Mouse (Mus musculus): ENCODE data around the gene Pip5k1c.

Pip5k1c gene

DNA sequence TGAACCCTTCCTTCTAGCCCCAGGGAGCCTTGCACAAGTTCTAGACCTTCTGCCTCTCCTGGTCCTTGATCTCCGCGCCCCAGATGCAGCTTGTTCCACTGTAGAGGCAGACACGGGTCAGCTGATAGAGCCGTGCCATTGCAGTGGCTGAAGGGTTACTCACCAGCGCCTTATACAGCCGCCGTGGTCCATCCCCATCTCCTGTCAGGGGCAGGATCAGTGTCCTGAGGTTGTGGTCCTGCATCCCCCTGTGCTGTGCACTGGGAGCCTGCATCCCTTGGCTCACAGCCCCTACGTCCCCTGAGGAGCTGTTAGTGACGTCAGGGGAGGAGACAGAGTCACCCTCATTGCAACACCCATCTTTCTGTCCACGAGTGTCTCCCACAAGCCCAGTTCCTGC, 10.5 kb downstream of the Pip5k1c start:
- DNase-seq: no peak

DNA sequence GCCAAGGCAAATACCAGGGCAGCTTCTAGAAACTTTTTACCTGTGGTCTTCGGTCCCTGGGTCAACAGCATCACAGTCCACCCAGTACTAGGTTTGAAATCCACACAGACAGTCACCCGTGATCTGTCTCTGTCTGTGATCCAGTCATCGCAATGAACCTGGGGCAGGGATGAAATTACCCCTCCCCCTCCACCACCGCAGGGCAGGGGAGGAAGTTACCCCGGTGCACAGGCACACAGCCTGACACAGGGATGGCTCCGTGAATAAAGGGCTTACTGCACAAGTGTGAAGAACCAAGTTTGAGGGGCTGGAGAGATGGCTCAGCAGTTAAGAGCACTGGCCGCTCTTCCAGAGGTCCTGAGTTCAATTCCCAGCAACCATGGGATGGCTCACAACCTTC, 11.0 kb downstream of the Pip5k1c start:
- no peak for DNase-seq

- peak; percentile 67 for DNase-seq
These were observed 12.0 kb downstream of the Pip5k1c start for GRCm38 (mm10) chr10:81304597-81305238.

DNA sequence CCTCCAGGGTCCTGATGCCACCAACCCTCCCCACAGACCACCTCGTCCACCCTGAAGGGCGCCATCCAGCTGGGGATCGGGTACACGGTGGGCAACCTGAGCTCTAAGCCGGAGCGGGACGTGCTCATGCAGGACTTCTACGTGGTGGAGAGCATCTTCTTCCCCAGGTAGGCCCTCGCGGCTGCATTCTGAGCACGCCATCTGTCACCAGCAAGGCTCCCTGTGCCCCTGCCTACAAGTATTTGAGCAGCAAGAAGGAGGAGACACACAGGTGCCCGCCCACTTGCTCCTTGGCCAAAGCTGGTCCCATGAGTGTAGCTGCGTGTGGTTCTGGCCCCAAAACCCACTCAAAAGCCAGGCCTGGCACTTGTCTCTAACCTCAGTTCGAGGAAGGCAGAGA, 12.9 kb downstream of the Pip5k1c start:
- DNase-seq: no peak

- no peak for DNase-seq
These were observed 13.5 kb downstream of the Pip5k1c start for GRCm38 (mm10) chr10:81306173-81306668.

DNA sequence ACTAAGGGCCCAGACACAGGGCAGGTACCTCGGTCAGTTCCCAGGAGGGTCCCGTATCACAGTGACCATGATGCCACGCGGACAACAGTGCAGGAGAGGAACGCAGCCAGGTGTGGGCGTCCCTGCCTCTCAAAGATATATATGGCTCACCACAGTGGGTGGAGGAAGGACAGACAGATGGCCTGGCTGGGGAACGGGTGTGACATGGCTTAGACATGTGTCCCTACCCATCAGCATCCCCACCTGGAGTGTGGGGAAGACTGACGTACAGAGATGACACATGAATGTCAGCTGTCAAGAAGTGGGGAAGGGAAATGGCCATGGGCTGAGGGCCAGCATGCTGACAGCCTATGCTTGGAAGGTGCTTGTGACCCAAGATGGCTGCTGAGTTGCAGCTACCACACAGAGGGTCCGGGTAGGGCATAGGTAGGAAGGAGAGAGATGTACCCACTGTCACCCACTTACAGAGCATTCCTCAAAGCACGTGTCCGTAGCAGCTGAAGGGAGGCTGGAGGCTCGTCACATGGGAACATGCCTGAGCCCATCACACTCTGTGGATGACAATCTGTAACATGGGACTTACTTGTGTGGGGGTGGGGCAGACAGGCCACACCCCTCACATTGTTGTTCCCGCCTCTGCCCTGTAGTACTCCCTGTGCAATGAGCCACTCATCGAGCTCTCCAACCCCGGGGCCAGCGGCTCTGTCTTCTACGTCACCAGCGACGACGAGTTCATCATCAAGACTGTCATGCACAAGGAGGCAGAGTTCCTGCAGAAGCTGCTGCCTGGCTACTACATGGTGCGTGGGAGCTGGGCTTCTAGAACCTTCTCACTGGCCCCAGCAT, 14.3 kb downstream of the Pip5k1c start:
- DNase-seq: no peak

GRCm38 (mm10) chr10:81309571-81309970, 16.8 kb downstream of the Pip5k1c start:
- no peak for DNase-seq

GRCm38 (mm10) chr10:81313581-81313980, 20.8 kb downstream of the Pip5k1c start:
- DNase-seq: no peak

DNA sequence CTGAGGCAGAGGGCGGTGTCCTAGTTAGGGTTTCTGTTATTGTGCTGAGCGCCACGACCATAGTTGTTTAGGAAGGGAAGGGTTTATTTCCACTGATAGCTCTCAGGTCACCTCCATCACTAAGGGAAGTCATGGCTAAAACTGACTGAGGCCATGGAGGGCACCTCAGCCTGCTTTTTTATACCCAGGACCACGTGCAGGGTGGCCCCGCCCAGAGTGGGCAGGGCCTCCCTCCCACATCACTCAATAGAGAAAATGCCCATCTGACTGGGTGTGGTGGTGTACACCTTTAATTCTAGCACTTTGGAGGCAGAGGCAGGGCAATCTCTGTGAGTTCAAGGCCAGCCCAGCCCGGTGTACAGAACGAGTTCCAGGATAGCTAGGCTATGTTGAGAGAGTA, 21.4 kb downstream of the Pip5k1c start:
- DNase-seq: no peak

DNA sequence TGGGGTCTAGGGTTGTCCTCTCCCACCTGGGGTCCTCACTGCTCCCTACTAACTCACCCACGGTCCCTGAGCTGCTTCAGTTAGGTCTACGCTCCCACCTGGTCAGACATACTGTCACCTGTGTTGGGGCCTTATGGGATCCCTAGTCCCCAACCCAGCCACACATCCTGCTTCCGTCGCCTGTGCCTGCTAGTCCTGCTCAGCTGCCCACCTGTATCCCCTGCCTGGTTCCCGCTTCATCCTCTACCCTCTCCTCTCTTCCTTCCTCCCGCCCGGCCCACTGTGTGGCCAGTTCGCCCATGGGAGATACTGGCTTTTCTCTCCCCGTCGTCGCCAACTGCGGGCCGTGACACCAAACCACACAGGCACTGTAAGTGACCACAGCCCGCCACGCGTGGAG, 22.8 kb downstream of the Pip5k1c start:
- no peak for DNase-seq

DNA sequence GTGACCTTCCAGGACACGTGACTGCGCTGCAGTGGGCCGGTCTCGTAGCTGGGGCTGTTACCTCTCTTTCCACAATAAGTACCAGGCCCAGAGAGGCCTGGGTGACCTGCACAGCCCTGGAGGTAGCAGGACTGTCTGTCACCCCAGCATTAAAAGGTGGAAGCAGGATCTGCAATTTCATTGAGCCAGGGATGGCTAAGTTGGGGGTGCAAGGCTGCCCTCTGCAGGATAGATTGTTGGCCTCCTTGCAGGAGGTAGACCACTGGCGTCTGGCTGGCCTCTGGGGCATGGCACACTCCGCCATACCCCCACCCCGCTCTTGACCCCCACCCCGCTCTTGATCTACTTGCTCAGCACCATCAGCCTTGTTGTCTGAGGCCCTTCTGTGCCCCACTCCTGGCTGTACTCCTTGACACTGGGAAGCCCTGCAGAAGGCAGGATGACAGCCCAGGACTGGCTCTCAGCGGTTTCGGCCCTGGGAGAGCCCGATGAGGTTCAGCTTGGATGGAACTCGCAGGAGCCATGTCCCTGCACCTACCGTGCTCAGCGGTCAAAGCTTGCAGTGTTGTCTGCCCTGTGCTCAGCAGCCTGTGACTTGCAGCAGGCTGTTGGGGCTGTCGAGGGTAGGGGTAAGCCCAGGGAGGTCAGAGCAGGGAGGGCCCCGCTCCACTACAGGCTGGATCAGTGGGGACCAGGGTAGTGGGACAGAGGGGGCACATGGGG, 23.7 kb downstream of the Pip5k1c start:
- DNase-seq: peak; percentile 54

DNA sequence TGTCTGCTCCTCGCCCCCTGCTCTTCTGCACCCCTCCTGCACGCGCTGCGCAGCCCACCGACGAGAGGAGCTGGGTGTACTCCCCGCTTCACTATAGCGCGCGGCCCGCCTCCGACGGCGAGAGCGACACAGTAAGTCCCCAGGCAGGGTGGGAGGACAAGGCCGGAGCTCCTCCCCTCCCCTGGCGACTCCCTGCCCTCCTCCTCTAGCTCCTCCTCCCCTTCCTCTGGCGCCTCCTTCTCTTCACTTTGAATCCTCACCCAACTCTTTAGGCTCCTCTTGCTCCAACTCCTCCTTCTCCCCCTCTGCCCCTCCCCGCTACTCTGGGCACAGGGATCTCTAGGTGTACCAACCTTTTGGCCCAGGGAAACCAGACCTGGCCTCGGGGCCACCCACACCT, 24.5 kb downstream of the Pip5k1c start:
- peak; percentile 88 for DNase-seq

DNA sequence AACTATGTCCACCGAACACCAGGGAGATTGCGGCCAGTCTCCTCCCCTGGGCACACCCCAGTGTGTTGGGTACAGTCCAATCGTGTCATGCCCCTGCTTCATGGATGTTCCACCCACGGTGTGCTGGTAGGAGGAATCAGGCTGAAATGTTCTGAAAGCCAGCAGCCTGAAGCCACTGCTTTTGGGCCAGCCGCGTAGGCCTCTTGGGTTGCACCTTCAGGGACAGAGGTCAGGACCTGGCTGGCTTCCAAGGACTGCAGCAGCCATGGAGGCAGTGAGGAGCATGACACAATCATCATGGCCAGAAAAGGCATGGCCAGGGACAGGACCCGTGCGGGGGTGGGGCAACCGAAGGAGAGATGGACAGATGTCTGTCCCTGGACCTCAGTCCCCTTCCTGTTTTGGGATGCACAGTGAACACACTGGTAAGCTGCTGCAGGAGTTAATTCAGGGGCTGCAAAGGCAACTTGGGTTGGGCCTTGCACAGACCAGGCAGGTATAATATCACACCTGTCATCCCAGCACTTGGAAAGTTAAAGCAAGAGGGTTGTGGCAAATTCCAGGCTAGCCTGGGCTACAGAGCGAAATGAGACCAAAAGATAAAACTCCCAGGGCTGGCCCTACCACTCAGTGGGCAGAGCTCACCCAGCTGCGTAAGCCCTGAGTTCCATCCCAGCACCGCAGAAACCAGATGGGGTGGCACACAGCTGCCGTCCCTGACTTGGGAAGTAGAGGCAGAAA, 26.0 kb downstream of the Pip5k1c start:
- DNase-seq: peak; percentile 54

DNA sequence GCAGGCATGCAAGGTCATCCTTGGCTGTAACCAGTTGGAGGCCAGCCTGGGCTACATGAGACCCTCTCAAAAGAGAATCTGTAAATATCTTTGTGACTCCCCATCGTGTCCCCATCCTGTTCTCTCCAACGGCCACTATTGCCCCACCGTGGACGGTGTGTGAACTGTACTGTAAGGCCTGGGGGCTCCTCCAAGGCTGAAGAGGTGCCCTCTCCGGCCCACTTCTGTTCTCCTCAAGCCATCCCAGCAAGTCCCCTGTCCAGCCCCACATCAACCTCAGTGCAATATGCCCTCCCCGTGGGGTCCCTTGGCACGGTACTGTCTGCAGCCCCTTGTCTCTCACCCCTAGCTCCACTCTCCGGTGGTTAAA, 26.6 kb downstream of the Pip5k1c start:
- DNase-seq: no peak

DNA sequence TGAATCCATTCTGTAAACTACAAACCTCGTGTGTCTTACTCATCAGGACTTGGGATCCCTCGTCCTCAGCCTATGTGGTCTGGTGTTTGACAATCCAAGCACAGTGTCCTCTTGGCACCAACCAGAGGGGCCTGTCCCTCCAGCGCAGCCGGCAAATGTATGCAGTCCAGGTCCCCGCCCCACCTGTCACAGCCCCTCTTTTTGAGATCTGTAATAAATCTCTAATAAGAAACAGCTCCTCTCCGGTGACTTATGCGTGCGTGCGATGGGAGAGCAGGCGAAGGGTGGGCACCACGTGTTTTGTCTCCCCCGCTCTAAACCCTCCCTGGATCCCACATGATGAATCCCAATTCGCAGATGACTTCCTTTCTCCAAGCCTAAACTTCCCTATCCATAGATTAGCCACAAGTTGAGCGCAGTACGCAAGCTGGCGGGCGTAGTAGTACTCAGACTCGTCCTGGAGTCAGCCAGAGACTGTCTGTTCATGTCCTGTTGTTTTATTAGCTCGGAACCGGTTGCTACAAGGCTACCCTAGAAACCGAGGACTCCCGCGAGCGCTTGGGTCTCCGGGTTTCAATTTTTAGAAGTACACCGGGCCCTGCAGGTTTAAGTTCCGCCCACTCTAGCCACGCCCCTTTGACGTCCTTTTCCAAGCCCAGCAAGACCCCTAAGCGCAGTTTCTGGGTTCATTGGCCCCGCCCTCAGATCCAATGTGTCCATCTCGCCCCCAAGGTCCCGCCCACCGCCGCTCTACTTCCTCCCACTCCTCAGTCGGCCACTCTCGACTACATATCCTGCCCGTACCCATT, 27.2 kb downstream of the Pip5k1c start:
- peak; percentile 27 for DNase-seq

DNA sequence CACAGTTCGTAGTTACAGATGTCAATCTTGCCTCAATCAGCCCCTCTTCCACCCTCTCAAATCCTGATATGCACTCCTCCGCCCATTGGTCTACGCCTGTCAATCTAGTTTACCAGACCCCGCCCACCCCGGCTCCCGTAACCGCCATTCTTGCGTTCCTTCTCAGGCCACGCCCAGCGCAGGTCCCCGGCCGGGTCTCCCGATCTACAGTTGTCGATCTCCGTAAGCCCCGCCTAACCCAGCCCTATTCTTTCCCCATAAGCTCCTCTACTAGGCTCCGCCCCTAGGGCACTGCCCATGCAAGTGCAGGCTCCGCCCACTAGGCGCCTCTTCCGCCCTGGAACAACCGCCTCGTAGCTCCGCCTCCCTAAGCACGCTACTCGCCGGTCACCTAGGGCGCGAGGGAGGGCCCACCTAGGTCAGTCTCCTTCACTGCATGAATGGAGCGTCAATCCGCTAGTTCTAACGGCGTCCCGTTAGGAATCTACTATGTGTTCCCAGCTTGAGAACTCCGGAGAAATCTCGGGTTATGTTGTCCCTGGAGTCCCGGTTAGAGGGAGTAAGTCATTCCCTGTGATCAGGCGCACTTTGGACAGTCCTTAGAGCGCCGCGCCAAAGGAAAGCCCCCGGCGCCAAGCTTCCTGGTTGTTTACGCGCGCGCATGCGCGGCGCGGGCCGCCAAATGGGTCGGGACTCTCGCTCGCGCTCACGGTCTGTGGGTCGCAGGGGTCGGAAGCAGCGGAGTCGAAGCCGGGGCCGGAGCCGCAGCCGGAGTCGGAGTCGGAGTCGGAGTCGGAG, 28.0 kb downstream of the Pip5k1c start, which contains the start of gene Cactin:
Gene Cactin (plus strand): TSS at position 554 of the 798 bp plus-strand sequence.
- DNase-seq: peak; percentile 100

DNA sequence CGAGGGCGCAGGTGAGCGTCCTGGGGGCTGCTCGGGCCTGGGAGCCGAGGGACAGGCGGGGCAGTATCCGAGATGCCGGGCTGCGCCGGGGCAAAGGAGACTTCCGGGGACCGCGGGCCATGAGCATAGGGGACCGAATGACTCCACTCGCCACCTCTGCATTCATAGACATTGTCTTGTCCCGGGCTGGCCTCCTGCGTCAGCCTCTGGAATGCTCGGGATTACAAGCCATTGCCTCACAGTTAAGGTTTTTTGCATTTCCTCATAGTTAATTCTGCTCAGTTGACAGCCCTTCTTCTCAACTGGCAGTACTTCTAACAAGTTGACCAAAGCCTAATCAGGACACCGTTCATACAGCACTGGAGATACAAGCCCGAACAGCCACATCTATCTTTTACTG, 28.7 kb downstream of the Pip5k1c start:
- no peak for DNase-seq

- DNase-seq: no peak
These were observed 29.7 kb downstream of the Pip5k1c start for GRCm38 (mm10) chr10:81322444-81322843.

DNA sequence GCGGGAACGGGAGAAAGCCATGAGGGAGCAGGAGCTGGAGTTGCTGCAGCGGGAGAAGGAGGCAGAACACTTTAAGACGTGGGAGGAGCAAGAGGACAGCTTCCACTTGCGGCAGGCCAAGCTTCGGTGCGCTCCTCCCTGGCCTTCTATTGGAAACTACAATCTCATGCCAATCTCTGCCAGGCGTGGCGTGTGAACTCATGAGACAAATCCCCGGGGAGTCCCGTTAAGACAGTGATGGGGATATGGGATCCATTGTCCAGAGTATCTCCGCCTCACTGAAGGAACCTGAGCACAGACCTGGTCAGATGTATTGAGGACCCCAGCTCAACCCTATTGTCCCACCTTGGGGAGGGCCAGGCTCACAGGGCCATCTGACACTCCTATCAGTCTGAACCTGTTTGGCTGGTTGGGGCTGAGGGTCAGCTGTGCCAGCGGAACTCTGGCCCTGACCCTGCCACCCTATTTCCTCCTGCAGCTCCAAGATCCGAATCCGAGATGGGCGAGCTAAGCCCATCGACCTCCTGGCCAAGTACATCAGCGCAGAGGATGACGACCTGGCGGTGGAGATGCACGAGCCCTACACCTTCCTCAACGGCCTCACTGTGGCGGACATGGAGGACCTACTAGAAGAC, 30.5 kb downstream of the Pip5k1c start:
- no peak for DNase-seq

DNA sequence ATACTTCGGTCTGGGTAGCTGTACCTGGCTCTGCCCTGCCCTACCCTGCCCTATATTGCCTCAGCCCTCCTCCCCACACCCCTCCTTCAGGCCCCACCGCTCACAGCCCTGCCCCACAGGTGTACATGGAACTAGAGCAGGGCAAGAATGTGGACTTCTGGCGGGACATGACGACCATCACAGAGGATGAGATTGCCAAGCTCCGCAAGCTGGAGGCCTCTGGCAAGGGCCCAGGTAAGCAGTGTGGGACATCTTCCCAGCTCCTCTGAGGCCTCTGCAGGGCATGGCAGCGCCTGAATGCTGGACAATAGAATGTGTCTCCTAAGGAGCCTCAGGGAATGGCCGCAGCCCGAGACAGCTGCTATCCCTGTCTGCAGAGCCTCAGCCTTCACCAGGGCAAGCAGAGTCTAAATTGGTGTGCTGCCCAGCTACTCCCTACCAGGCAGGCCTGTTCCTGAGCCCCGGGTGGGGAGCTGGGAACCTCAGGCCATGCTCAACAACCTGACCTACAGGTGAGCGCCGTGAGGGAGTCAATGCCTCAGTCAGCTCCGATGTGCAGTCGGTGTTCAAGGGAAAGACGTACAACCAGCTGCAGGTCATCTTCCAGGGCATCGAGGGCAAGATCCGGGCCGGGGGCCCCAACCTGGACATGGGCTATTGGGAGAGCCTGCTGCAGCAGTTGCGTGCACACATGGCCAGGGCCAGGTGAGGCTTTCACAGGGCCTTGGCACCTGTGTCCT, 31.2 kb downstream of the Pip5k1c start:
- no peak for DNase-seq
